Mouse (Mus musculus): ENCODE measurements around the gene Syt2.

Gene Syt2

GRCm38 (mm10) chr1:134651851-134652398 is 5.4 kb downstream of the Syt2 start:
- H3K4me3 ChIP-seq (replicated peaks; ENCODE audit: low read length), result no peak overlapping the region
- no peak for TF ChIP-seq CTCF (conservative IDR thresholded peaks at IDR 0.05; ENCODE audit: low read length)
- TF ChIP-seq POU5F1 (IDR thresholded peaks at IDR 0.05; ENCODE audit: borderline replicate concordance, low read length), result no peak
- no peak for TF ChIP-seq NANOG (IDR thresholded peaks at IDR 0.05; ENCODE audit: borderline replicate concordance, low read length)

GRCm38 (mm10) chr1:134653603-134654257 is 7.3 kb downstream of the Syt2 start:
- TF ChIP-seq CTCF (conservative IDR thresholded peaks at IDR 0.05; ENCODE audit: low read length), result no peak
- TF ChIP-seq POU5F1 (IDR thresholded peaks at IDR 0.05; ENCODE audit: borderline replicate concordance, low read length), result no peak
- no peak for TF ChIP-seq NANOG (IDR thresholded peaks at IDR 0.05; ENCODE audit: borderline replicate concordance, low read length)
- no peak overlapping the region for H3K4me3 ChIP-seq (replicated peaks; ENCODE audit: low read length)
- no peaks in the 10 kb centered on the region for H3K36me3 ChIP-seq (ENCODE audit: insufficient read depth, low read length)
- H3K4me1 ChIP-seq (replicated peaks; ENCODE audit: low read depth, low read length), result peaks cover 23% of the 10 kb centered on the region
- H3K27me3 ChIP-seq (ENCODE audit: insufficient read depth, low read length), result peaks cover 38% of the 10 kb centered on the region
- H3K9me3 ChIP-seq (ENCODE audit: low read length), result no peaks in the 10 kb centered on the region

More at GRCm38 (mm10) chr1:134651851-134652398, 5.4 kb downstream of the Syt2 start:
- Histone ChIP-seq H3K4me1 (replicated peaks; ENCODE audit: low read depth, low read length) (peaks cover 27% of the 10 kb centered on the region), H3K9me3 (ENCODE audit: low read length) (no peaks in the 10 kb centered on the region), H3K27me3 (ENCODE audit: insufficient read depth, low read length) (peaks cover 56% of the 10 kb centered on the region), H3K36me3 (ENCODE audit: insufficient read depth, low read length) (no peaks in the 10 kb centered on the region)

- Histone ChIP-seq H3K9me3 (ENCODE audit: low read length) (no peaks in the 10 kb centered on the region), H3K4me1 (replicated peaks; ENCODE audit: low read depth, low read length) (peaks cover 5% of the 10 kb centered on the region; the same call in 1 of the 2 replicates), H3K36me3 (ENCODE audit: insufficient read depth, low read length) (no peaks in the 10 kb centered on the region), H3K4me3 (replicated peaks; ENCODE audit: low read length) (no peak overlapping the region), H3K27me3 (ENCODE audit: insufficient read depth, low read length) (peaks cover 17% of the 10 kb centered on the region)
- TF ChIP-seq CTCF (conservative IDR thresholded peaks at IDR 0.05; ENCODE audit: low read length) (no peak), POU5F1 (IDR thresholded peaks at IDR 0.05; ENCODE audit: borderline replicate concordance, low read length) (no peak), NANOG (IDR thresholded peaks at IDR 0.05; ENCODE audit: borderline replicate concordance, low read length) (no peak)
Measured at GRCm38 (mm10) chr1:134658841-134659240, 12.4 kb downstream of the Syt2 start.

- H3K4me1 ChIP-seq (replicated peaks; ENCODE audit: low read depth, low read length), result peaks cover 4% of the 10 kb centered on the region; the same call in 1 of the 2 replicates
- H3K4me3 ChIP-seq (replicated peaks; ENCODE audit: low read length), result no peak overlapping the region
- H3K36me3 ChIP-seq (ENCODE audit: insufficient read depth, low read length), result no peaks in the 10 kb centered on the region
- TF ChIP-seq POU5F1 (IDR thresholded peaks at IDR 0.05; ENCODE audit: borderline replicate concordance, low read length), result no peak
- peaks cover 10% of the 10 kb centered on the region for H3K27me3 ChIP-seq (ENCODE audit: insufficient read depth, low read length)
- H3K9me3 ChIP-seq (ENCODE audit: low read length), result no peaks in the 10 kb centered on the region
Measured at GRCm38 (mm10) chr1:134660163-134660562, 13.7 kb downstream of the Syt2 start.

GRCm38 (mm10) chr1:134671234-134672070 is 25.0 kb downstream of the Syt2 start:
- Histone ChIP-seq H3K36me3 (ENCODE audit: insufficient read depth, low read length) (no peaks in the 10 kb centered on the region), H3K9me3 (ENCODE audit: low read length) (no peaks in the 10 kb centered on the region), H3K27me3 (ENCODE audit: insufficient read depth, low read length) (peaks cover 12% of the 10 kb centered on the region; the same call in 1 of the 2 replicates), H3K4me3 (replicated peaks; ENCODE audit: low read length) (no peak overlapping the region), H3K4me1 (replicated peaks; ENCODE audit: low read depth, low read length) (no peaks in the 10 kb centered on the region)
- TF ChIP-seq POU5F1 (IDR thresholded peaks at IDR 0.05; ENCODE audit: borderline replicate concordance, low read length), result no peak
- TF ChIP-seq NANOG (IDR thresholded peaks at IDR 0.05; ENCODE audit: borderline replicate concordance, low read length), result no peak
- no peak for TF ChIP-seq CTCF (conservative IDR thresholded peaks at IDR 0.05; ENCODE audit: low read length)

- Histone ChIP-seq H3K4me3 (replicated peaks; ENCODE audit: low read length) (no peak overlapping the region), H3K36me3 (ENCODE audit: insufficient read depth, low read length) (no peaks in the 10 kb centered on the region), H3K4me1 (replicated peaks; ENCODE audit: low read depth, low read length) (no peaks in the 10 kb centered on the region), H3K9me3 (ENCODE audit: low read length) (no peaks in the 10 kb centered on the region), H3K27me3 (ENCODE audit: insufficient read depth, low read length) (peaks cover 12% of the 10 kb centered on the region; the same call in 1 of the 2 replicates)
- TF ChIP-seq CTCF (conservative IDR thresholded peaks at IDR 0.05; ENCODE audit: low read length) (peak; percentile 16; the same call in 1 of the 2 replicates), NANOG (IDR thresholded peaks at IDR 0.05; ENCODE audit: borderline replicate concordance, low read length) (no peak), POU5F1 (IDR thresholded peaks at IDR 0.05; ENCODE audit: borderline replicate concordance, low read length) (no peak)
Measured at GRCm38 (mm10) chr1:134674312-134674711, 27.8 kb downstream of the Syt2 start.

- H3K4me1 ChIP-seq (replicated peaks; ENCODE audit: low read depth, low read length), result no peaks in the 10 kb centered on the region
- H3K9me3 ChIP-seq (ENCODE audit: low read length), result no peaks in the 10 kb centered on the region
- TF ChIP-seq POU5F1 (IDR thresholded peaks at IDR 0.05; ENCODE audit: borderline replicate concordance, low read length), result no peak
- TF ChIP-seq NANOG (IDR thresholded peaks at IDR 0.05; ENCODE audit: borderline replicate concordance, low read length), result no peak
- TF ChIP-seq CTCF (conservative IDR thresholded peaks at IDR 0.05; ENCODE audit: low read length), result no peak
- no peaks in the 10 kb centered on the region for H3K36me3 ChIP-seq (ENCODE audit: insufficient read depth, low read length)
- H3K27me3 ChIP-seq (ENCODE audit: insufficient read depth, low read length), result no peaks in the 10 kb centered on the region; the same call in 1 of the 2 replicates
- no peak overlapping the region for H3K4me3 ChIP-seq (replicated peaks; ENCODE audit: low read length)
Measured at GRCm38 (mm10) chr1:134679445-134679844, 33.0 kb downstream of the Syt2 start.

- no peak overlapping the region for H3K4me3 ChIP-seq (replicated peaks; ENCODE audit: low read length)
- H3K36me3 ChIP-seq (ENCODE audit: insufficient read depth, low read length), result no peaks in the 10 kb centered on the region
- TF ChIP-seq CTCF (conservative IDR thresholded peaks at IDR 0.05; ENCODE audit: low read length) (no peak), NANOG (IDR thresholded peaks at IDR 0.05; ENCODE audit: borderline replicate concordance, low read length) (no peak)
- no peaks in the 10 kb centered on the region for H3K4me1 ChIP-seq (replicated peaks; ENCODE audit: low read depth, low read length)
- no peaks in the 10 kb centered on the region for H3K9me3 ChIP-seq (ENCODE audit: low read length)
- H3K27me3 ChIP-seq (ENCODE audit: insufficient read depth, low read length), result no peaks in the 10 kb centered on the region; the same call in 1 of the 2 replicates
Measured at GRCm38 (mm10) chr1:134680617-134681016, 34.1 kb downstream of the Syt2 start.
